Mouse (Mus musculus) urinary bladder, postnatal 10 days (tissue): ENCODE data around the gene Uhrf1bp1.
"Not testable (repeated sequence)": the region's sequence is repeated elsewhere in the genome, so short reads cannot be mapped to it uniquely, and the experiment has no call there.

Experiments
- DNase-seq: peaks from one replicate; pipeline ENCODE4 v3.0.0; 2022; ENCODE audit warnings: low spot score

Gene Uhrf1bp1

DNA sequence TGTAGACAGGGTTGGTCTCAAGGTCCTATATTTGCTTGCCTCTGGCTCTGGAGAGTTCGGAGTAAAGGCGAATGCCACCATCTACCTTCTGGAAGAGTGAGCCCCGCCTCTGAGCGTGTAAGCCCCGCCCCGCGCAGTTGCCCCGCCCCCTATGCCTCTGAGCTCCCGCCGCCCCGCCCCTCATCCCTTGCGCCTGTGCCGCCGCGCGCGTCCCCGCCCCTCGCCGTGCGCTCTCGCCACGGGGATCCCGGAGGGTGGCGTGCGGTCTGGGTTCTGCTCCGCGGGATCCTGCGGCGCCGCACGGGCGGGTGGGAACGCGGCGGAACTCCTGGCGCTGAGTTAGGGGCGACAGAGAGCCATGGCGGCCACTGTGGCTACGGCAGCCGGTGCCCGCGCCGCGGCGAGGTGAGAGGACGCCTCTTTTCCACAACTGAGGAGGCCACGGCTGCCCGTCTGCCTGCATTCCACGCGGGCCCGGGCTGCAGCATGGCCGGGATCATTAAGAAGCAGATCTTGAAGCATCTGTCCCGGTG, at the start of gene Uhrf1bp1:
Uhrf1bp1 (plus strand) TSS at position 177 of the 533 bp plus-strand sequence.
- peak; percentile 26 for DNase-seq

DNA sequence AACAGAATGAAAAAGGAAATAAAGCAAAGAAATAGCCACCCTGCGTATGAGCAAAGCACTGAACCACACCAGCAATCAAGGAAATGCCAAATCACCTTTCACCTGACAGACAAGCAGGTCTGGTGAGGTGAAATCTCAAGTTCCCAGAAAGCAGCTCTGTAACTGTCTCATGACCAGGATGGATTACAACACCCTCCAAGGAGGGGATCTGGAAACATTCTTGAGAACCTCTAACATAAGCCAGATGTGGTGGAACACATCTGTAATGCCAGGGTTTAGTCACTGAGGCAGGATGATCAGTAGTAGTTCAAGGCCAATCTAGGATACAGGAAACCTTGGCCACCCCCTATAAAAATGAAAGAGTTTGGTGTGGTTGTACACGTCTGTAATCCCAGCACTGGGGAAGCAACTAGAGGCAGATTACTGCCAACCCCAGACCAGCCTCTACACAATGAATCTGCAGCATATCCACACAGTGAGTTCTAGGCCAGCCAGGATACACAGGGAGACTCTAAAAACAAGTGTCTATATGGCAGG, 48.6 kb upstream of the Uhrf1bp1 start:
- no peak for DNase-seq

DNA sequence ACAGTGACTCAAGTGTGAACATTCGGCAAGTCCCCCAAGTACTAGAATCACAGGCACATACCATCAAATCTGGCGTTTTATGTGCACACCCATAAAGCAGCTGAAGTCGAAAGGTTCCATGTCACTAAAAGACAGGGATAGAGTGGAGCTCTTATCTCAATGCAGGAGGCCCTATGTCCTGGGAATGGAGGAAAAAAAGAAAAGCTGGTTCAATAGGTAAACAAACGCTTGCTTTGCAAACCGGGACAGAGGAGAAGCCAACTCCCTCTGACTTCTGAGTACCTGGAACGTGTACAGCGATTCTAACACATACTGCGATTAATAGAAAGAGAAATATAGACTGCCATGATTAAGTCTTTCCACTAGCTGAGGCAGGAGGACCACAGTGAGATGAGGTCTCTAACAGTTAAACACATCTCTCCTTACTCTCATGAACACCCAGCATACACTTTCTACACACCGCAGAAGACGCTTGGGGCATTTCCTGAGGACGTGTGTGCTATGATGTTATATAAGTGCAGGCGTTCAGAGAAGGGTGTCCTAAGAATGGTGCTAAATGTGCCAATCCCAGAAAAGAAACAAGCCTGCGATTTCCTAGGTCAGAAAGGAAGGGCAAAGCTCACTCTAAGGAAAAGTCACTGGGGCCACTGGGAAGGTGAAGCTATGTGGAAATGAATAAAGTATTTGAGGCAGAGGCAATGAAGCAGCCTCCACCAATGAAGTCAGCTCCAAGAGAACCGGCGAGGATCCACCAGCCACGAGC, 45.5 kb upstream of the Uhrf1bp1 start:
- DNase-seq, result no peak

DNA sequence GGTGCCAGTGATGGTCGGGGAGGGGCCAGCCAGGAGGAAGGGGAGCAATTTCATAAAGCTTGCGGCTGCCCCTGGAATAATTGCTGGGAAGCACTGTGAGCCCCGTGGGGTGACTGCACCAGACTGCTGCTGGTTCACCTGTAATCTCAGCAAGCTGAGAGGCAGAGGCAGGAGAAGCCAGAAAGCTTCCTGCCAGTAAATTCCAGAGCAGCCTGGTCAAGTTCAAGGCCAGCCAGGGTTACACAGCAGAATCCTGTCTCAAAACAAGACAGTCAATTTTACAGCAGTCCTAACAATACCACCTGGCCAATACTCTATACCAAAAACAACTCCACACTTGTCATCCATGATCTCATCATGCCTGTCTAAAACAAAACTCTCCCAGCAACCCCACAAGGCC, 44.3 kb upstream of the Uhrf1bp1 start:
- DNase-seq, result no peak

DNA sequence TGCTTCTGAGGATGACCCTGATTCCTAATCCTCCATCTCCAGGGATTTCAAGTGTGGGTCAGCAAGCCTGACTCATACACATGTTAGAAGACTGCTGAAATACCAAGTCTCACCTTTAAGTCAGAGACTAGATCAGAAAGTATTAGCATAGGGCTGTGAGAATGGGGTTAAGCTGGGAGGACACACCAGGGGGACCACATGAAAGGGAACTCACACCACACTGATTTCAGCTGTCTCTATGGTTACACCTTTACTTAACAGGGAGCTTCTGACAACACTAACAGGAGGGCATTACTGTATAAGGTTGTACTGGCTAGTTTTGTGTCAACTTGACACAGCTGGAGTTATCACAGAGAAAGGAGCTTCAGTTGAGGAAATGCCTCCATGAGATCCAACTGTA, 41.6 kb upstream of the Uhrf1bp1 start:
- no peak for DNase-seq

DNA sequence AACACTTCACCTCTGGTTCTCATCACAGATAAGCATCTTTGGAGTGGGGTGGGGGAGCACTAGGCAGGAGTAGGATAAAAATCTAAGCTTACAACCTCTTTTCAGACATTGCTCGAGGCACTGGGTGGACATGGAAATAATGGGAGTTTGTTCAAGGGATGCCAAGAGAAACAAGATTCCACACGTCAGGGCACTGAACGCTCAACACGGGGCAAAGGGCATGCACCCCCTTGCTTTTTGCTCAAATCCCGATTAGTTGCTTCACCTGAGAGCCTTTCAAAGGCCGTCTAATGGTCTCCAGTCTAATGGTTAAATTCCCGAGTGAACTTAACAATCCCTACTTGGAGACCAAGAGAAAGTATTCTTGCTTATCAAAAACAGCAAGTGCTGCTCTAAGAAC, 37.2 kb upstream of the Uhrf1bp1 start:
- no peak for DNase-seq

DNA sequence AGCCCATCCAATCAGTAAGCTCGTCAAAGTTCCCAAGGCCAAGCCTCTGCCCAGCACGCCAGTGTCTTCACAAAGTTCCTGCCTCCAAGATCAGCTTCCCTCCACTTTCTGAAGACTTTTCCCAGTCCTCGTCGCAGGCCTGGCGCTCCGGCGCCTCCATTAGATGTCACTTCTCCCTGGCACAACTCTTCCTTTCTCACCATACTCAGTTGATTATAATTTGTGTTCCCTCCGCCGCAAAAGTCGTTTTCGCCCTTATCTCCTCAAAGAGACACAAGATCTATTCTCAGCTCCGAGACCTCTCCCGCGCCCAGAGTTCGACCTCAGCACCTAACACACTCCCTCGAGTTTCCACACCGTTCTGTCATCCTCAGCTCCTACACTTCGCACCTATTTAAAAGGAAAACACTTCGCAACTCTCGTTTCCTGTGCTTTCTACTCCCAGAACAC, 36.7 kb upstream of the Uhrf1bp1 start:
- no peak for DNase-seq

DNA sequence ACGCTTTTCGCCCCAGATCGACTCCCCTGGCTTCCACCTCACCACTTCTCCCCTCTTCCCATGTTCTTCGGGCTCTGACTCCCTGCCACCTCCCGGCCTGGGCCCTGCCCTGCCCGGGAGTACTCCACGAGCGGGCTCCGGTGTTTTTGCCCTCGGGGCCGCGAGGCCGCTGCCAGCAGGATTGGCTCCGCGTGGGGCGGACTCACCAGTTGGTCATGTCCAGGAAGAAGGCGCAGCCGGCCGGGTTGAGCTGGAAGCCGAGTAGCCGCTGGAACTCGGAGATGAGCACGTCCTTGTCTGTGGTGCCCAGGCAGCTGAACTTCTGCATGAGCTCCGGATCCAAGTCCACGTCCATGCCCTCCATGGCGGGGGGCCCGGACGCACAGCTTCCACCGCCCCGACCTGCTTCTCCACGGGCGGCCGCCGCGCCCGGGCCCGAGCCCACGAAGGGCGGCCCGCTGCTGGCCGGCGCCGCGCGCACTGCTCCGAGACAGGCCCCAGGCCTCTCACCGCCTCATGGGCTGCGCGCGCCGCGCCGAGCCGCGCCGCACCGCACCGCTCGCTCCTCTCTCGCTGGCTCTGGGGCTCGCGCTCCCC, 36.2 kb upstream of the Uhrf1bp1 start:
- DNase-seq, result peak; percentile 27

DNA sequence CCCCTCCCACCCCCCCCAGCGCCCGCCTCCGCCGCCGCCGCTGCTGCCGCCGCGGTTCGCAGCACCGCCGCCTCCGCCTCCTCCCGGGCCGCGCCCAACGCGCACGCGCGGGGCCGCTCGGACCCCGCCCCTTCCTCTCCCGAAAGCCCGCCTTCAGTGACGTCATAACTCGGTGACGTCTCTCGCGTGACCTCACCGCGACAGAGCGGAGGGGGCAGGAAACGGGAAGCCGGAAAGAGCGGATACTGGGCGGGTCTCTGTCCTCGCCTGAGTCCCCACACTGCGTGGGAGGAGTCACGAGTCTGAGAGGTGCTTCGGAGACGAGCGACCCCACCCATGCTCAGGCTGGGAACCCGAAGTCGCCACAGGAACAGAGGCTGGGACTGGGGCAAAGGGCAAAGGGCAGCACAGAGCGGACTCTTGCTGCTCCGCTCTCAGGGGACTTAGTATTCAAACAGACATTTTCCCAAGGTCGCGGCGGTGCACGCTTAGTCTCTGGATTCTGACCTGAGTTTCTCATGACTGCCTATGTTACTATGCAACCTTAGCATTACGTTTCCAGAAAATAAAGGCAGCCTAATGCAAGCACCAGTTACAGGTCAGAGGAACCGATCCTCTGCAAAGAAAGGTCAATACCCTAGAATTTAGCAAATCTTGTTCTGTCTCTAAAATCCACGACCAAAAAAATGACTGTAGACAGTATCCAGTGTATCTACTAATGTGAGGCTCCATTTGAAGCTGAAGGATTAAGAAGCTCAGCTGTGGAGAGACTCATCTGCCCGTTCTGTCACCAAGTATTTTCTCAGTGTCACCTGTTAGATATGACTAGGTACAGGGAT, 35.5 kb upstream of the Uhrf1bp1 start, which contains the start of gene D17Wsu92e:
D17Wsu92e (minus strand) TSS at position 81 of the 839 bp plus-strand sequence.
- DNase-seq, result peak; percentile 97

DNA sequence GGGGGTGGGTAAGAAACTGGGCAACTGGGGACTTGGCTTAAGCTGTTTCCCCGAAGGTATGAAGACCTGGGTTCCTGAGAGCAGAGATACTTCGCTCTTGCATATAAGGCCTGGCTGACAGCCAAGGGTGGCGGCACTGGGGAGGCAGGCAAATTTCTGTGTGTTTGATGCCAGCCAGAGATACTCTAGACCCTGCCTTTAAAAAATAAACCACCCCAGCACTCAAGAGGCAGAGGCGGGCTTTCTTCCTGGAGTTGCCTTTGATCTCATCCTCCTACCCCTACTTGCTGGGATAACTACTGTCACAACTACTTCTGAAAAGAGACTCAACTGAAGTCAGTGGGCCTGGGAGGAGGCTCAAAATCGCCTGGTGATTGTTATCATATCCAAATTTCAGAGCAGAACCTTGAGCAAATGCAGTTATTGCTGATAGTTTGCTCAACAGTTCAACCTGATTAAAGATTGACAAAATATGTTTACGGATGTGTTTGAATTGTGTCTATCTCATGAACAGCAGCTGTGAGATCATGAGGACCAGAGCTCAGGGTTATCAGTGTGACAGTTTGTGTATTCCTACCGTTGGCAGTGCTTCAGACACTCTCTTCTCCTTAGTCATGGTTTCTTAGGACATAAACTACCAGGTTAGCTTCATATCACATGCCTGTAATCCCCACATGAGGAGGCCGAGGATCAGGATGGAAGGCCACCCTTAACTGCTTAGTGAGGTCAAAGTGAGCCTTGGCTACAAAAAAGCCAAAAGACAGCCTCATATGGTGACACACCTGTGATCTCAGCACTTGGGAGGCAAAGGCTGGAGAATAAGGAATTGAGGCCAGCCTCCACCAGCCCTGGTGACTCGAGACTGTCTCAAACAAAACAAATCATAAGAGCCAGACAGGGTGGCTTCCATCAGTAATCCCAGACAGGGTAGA, 34.6 kb upstream of the Uhrf1bp1 start:
- no peak for DNase-seq

DNA sequence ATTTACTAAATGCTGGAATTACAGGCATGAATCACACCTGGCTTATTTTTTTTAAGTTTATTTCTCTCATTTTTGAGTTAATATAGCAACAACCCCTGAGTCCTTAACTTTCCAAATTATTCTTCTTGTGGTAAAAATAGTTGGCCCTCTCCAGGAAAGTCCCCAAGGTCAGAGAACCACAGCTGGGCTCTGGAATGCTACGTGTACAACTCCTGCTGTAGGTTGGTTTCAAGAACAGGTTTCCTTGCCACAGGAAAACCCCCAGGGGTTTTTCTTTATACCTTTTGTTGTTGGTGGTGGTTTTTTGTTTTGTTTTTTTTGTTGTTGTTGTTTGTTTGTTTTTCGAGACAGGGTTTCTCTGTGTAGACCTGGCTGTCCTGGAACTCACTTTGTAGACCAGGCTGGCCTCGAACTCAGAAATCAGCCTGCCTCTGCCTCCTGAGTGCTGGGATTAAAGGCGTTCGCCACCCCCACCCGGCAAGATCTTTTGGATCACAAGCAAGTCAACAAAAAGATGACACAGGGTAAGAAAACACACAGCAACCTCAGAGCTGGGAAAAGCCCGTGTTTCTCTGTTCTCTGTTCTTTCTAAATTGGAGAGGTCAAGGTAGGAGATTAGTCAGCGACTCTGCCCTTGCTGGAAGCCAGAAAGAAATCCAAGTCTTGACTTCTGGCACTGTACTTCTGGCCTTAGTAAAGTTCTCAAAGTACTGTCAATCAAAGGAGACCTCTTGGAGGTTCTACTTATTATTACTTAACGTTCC, 32.9 kb upstream of the Uhrf1bp1 start:
- no peak for DNase-seq

DNA sequence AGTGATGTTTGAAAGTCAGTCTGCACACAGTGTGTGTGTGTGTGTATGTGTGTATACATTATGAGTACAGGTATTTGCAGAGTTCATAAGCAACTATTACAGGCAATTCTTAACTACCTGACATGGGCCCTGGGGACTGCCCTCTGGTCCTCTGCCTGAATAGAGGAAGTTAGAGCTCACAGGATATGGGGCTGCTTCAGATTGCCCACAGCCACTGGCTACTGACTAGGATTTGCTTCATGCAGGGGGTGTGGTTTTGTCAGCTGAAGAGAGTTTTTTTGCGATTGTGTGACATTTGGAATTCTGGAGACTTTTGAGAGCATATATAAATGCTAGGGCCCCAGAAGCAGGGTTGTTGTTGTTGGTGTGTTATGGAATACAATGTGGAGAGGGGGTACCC, 31.3 kb upstream of the Uhrf1bp1 start:
- DNase-seq, result no peak

DNA sequence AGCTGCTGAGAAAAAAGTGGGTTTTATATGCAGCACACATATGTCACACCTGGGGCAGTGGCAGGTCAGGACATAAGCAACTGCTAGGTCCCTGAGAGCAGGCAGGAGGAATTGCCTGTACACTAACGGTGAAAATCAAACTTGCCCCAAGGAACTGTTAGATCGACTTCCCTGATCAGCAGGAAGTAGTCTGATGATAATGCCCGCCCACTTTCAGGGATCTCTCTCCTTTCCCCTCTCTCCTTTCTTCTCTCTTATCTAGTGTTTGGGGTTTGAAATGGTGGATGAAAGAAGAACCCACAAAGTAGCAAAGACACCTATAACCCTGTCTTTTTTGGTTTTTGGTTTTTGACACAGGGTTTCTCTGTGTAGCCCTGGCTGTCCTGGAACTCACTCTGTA, 30.7 kb upstream of the Uhrf1bp1 start:
- DNase-seq, result no peak

DNA sequence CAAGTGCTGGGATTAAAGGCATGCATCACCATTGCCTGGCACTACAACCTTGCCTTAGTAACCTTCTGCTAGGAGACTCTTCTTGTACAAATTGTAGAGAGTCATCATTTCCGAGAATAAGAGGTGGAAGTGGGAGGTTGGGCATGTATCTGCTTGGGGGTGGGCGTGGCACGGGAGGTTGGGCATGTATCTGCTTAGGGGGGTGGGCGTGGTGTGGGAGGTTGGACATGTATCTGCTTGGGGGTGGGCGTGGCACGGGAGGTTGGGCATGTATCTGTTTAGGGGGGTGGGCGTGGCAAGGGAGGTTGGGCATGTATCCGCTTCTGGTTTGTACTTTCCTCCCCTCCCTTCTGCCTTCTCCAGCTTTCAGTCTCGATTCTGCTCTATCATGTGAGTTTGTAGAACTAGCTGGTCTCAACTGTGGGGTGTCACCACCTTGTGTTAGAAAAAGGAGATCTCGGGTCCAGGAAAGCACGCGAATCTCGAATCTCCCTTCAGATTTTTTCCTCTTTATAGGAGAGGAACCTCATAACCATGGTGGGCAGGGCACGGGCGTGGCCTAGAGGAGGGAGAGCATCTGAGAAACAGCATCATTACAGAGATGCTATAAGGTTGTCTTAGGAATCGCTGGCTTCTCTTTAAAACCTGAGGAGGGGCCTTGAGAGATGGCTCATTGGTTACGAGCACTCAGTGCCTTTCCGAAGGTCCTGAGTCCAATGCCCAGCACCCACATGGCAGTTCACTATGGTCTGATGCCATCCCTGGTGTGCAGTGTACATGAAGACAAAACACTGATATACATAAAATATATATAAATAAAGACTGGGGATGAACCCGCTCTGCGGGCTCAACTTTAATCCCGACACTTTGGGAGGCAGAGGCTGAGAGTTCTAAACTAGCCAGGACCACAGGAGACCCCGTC, 30.0 kb upstream of the Uhrf1bp1 start:
- DNase-seq, result peak; percentile 26

DNA sequence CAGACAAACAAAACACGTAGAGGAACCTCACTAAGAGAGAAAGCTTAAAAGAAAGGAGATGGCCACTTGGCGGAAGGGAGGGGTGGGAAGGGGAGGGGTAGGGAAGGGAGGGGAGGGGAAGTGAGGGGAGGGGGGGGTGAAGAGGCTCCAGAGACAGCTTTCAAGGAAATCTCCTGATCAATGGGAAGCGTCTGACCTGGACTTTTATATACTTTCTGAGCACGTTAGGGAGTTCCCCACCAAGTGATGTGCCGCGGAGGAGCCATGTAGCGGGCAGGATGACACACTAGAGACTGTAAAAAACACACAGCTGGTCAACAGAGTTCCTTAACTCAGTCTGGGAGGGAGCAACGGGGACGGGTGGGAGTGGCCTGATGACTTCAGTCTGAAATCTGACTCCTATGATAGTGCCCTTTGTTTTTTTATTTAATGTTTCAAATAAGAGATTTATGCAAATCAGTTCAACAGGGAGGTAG, 29.3 kb upstream of the Uhrf1bp1 start:
- no peak for DNase-seq

DNA sequence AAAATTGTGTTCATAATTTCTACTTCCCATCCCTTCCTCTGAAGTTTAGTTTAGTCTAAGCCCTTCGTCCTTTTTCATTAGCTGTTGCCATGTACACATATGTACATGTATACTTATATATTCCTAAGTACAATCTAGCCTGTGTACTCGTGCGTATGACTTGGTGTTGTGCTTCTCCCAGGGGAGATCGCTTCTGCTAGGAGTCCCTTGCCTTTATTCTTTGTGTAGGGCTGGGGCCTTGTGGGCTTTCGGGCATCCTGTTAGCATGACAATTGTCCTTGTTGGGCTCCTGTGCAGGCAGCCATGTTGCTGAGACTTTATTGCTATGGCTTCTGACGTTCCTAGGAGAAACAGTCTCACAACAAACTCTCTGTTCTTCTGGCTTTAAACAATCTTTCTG, 28.7 kb upstream of the Uhrf1bp1 start:
- no peak for DNase-seq

DNA sequence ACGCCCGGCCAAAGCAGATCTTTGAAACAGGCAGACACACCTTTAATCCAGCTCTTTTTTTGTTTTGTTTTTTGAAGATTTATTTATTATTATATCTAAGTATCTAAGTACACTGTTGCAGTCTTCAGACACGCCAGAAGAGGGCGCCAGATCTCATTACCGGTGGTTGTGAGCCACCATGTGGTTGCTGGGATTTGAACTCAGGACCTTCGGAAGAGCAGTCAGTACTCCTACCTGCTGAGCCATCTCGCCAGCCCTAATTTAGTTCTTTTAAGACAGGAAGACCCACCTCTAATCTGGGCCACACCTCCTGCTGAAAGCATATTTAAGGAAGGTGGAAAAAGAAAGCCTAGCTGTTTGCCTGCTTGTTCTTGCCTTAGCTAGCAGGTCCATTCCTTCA, 25.8 kb upstream of the Uhrf1bp1 start:
- DNase-seq, result no peak

DNA sequence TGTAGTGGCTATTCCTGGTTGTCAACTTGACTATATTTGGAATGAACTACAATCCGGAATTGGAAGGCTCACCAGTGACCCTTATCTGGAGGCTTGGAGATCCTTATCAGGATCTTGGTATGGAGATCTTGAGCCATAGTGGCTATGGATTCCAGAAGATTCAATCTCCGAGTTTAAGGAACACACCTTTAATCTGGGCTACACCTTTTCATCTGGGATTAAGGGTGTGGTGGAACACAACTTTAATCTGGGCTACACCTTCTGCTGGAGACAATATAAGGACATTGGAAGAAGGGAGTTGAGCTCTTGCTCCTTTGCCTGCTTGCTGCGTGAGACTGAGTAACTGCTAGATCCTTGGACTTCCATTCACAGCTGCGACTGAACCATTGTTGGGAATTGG, 18.4 kb upstream of the Uhrf1bp1 start, which contains the start of gene Snrpc:
Snrpc (plus strand) TSS at position 301 of the 400 bp plus-strand sequence.
- DNase-seq, result not testable (repeated sequence)
